Mouse (Mus musculus): ENCODE measurements around the gene Sult2b1.

DNA sequence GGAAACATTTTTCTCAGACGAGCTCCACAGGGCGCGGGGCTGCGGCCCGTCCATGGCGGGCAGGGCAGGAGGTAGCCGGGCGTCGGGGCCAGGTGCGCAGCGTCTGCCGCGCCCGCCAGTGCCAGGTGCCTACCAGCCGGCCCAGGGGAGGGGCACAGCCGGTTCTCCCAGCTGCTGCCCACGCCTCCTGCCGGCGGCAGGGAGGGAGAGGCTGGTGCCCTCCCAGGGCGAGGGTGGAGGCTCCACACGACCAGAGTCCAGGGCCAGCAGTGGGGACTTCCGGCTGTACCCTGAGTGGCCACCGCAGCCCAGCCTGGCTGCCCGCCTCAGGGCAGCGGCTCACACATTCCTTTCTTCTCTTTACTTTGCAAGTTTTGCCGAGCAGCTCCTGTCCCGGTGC is 25.1 kb downstream of the Sult2b1 start:
- TF ChIP-seq CTCF (IDR thresholded peaks at IDR 0.05) (peak; percentile 56), EP300 (IDR thresholded peaks at IDR 0.05) (no peak)
